Mouse (Mus musculus): ENCODE measurements around the gene Thbs2.

GRCm38 (mm10) chr17:14734380-14734779, 40.3 kb upstream of the Thbs2 start:
- no peak for TF ChIP-seq CHD2 (IDR thresholded peaks at IDR 0.05; ENCODE audit: low read depth, low read length)
- no peak for TF ChIP-seq MAFK (IDR thresholded peaks at IDR 0.05; ENCODE audit: insufficient read depth, low read depth, low read length)
- TF ChIP-seq ZC3H11A (IDR thresholded peaks at IDR 0.05; ENCODE audit: borderline replicate concordance, low read depth, low read length): no peak
- TF ChIP-seq ZNF384 (IDR thresholded peaks at IDR 0.05; ENCODE audit: low read depth, low read length): no peak
